ENCODE assay signal across 30 mouse cellular contexts in the genomic region with DNA sequence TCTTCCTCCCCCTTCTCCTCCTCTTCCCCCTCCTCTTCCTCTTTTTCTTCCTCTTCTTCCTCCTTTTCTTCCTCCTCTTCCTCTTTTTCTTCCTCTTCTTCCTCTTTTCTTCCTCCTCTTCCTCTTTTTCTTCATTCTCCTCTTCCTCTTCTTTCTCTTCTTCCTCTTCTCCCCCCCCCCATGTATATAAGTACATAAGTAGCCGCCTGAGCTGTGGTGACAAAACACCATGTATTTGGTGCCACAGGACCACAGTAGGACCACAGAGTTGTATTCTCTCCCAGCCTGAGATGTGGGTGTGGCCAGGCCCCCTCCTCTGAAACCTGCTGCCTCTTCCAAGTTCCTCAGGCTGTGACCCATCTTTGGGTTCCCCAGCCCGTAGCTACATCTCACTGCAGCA. TPM values are rescaled to one million over a fixed set of nuclear protein-coding genes. Genes with fewer than 3 reads are reported as not detected.
A peak's percentile ranks its signal among the peaks of the same experiment; 100 is the strongest.
DNase-seq lines count a peak whose midpoint lies in the region; ATAC-seq and TF ChIP-seq lines count a peak whose summit lies in the region.
"Had no signal": no experiment of that assay in that cellular context is flagged by ENCODE, and none has a peak within 500 bp of the region (broad histone marks: within the 10 kb centered on the region; RNA-seq: fewer than 3 reads in every experiment).

No protein-coding gene starts in this region.

- WGBS in liver, adult 2 months, result 85% methylated on average over 2 of the region's 2 CpGs

- no peaks in the 10 kb centered on the region for H3K4me1 ChIP-seq in liver, adult 2 months (ENCODE audit: control insufficient read depth, insufficient read depth, low read length)
- H3K4me1 ChIP-seq: heart, embryonic 12.5 days; heart, embryonic 15.5 days had no signal

- H3K4me3 ChIP-seq in liver, adult 2 months (ENCODE audit: insufficient read depth, low read depth, low read length), result no peak overlapping the region
- H3K4me3 ChIP-seq: embryonic facial prominence, embryonic 12.5 days; embryonic facial prominence, embryonic 15.5 days; gastrocnemius, adult 2 months; heart, embryonic 12.5 days; heart, embryonic 15.5 days; hindbrain, embryonic 10.5 days; hindbrain, embryonic 13.5 days had no signal

- DNase-seq in liver, adult 2 months (ENCODE audit: extremely low read depth, low read depth, low spot score), result peak; percentile 15
- DNase-seq in liver, result no peak
- DNase-seq in MEL-GATA-1-ER (ENCODE audit: extremely low read depth, low read depth), result peak; percentile 39
- DNase-seq in right cerebral cortex, postnatal 25 days, result no peak
- DNase-seq in adrenal gland, adult (ENCODE audit: inconsistent age in 2 of 2, low spot score in 1 of 2), result no peak
- DNase-seq: adrenal gland, adult 2 months; adrenal gland, postnatal 14 days; cerebellum, adult 11 months; cerebellum, adult 2 months; cerebellum, adult 9-11 months; cerebellum, postnatal 25 days; forebrain, postnatal 0 days; gastrocnemius, adult 2 months; gastrocnemius, postnatal 14 days; heart, adult 18-20 months; heart, postnatal 10 days; heart, postnatal 36 days had no signal

- no peak overlapping the region for H3K27ac ChIP-seq in liver, adult 2 months (replicated peaks; ENCODE audit: insufficient read depth, low read depth, low read length)
- H3K27ac ChIP-seq: embryonic facial prominence, embryonic 12.5 days; embryonic facial prominence, embryonic 15.5 days; gastrocnemius, adult 2 months; heart, embryonic 15.5 days; hindbrain, embryonic 10.5 days; hindbrain, embryonic 13.5 days had no signal

- no peaks in the 10 kb centered on the region for H3K79me2 ChIP-seq in liver, adult 2 months (ENCODE audit: control insufficient read depth, insufficient read depth, low read length)

- no peaks in the 10 kb centered on the region for H3K36me3 ChIP-seq in liver, adult 2 months (ENCODE audit: control insufficient read depth, insufficient read depth, low read length)
- H3K36me3 ChIP-seq: embryonic facial prominence, embryonic 12.5 days; embryonic facial prominence, embryonic 15.5 days; heart, embryonic 12.5 days; heart, embryonic 15.5 days; hindbrain, embryonic 10.5 days; hindbrain, embryonic 13.5 days had no signal

- no peak overlapping the region for H3K9ac ChIP-seq in liver, adult 2 months (ENCODE audit: low read depth, low read length)
- H3K9ac ChIP-seq: embryonic facial prominence, embryonic 12.5 days; embryonic facial prominence, embryonic 15.5 days; forebrain, postnatal 0 days; heart, embryonic 12.5 days; heart, embryonic 15.5 days; hindbrain, embryonic 13.5 days had no signal

- H3K27me3 ChIP-seq in liver, adult 2 months (ENCODE audit: control insufficient read depth, insufficient read depth, low read length), result no peaks in the 10 kb centered on the region
- H3K27me3 ChIP-seq: embryonic facial prominence, embryonic 12.5 days; embryonic facial prominence, embryonic 15.5 days; heart, embryonic 12.5 days; heart, embryonic 15.5 days; hindbrain, embryonic 13.5 days had no signal

- no peak for TF ChIP-seq CTCF in liver, adult 2 months (IDR thresholded peaks at IDR 0.05; ENCODE audit: low read depth, low read length)

- ATAC-seq in granulocyte monocyte progenitor cell, adult 5-6 weeks (replicated peaks; ENCODE audit: poor library complexity, severe bottlenecking), result peak; percentile 71
- ATAC-seq: forebrain, embryonic 14.5 days; forebrain, postnatal 0 days; hindbrain, embryonic 16.5 days; inflammation-experienced regulatory T-cells, adult 6 months; Patski had no signal

- no peak for TF ChIP-seq POLR2A in liver, adult 2 months (IDR thresholded peaks at IDR 0.05; ENCODE audit: extremely low read depth, insufficient read depth, low read length)

RNA-seq across cellular contexts. Expression of a gene that starts 50.8 kb away (rescaled TPM):
- total RNA-seq in liver, adult 2 months (2014; rRNA removed), result not detected in 2 replicates
- polyA plus RNA-seq in liver, adult 2 months (2012; rRNA removed), result not detected in 2 replicates
- not detected in 2 replicates for total RNA-seq in granulocyte monocyte progenitor cell, adult 5-6 weeks (2014; fragmentation: Nextera tagmentation)
- total RNA-seq in granulocyte monocyte progenitor cell, adult 5-6 weeks (2017), result not detected in 2 replicates
- total RNA-seq: common myeloid progenitor, adult 5-6 weeks; ES-E14; gastrocnemius, adult 2 months; heart, adult 18-20 months; heart, postnatal 10 days; heart, postnatal 36 days had no signal
- polyA plus RNA-seq: heart, embryonic 12.5 days; hindbrain, embryonic 13.5 days; inflammation-experienced regulatory T-cells, adult 6 months; Patski had no signal

RNA-seq across cellular contexts. Expression of a gene that starts 52.2 kb away (rescaled TPM):
- 5.0 and 6.0 TPM in 2 replicates for total RNA-seq in liver, adult 2 months (2014; rRNA removed)
- 1.8 and 3.4 TPM in 2 replicates for polyA plus RNA-seq in liver, adult 2 months (2012; rRNA removed)
- 8.7 and 15.9 TPM in 2 replicates for total RNA-seq in granulocyte monocyte progenitor cell, adult 5-6 weeks (2014; fragmentation: Nextera tagmentation)
- 7.6 and 9.0 TPM in 2 replicates for total RNA-seq in granulocyte monocyte progenitor cell, adult 5-6 weeks (2017)

Comparison
In these comparisons a context has a peak if more than half of its experiments do, and no peak if none do; other contexts are left out.
1. DNase-seq: peak in liver, adult 2 months (single experiment) and MEL-GATA-1-ER (single experiment); none in liver (single experiment), right cerebral cortex, postnatal 25 days (single experiment) and adrenal gland, adult (0 of 2).